ENCODE assay signal across 8 mouse cellular contexts in the genomic region with DNA sequence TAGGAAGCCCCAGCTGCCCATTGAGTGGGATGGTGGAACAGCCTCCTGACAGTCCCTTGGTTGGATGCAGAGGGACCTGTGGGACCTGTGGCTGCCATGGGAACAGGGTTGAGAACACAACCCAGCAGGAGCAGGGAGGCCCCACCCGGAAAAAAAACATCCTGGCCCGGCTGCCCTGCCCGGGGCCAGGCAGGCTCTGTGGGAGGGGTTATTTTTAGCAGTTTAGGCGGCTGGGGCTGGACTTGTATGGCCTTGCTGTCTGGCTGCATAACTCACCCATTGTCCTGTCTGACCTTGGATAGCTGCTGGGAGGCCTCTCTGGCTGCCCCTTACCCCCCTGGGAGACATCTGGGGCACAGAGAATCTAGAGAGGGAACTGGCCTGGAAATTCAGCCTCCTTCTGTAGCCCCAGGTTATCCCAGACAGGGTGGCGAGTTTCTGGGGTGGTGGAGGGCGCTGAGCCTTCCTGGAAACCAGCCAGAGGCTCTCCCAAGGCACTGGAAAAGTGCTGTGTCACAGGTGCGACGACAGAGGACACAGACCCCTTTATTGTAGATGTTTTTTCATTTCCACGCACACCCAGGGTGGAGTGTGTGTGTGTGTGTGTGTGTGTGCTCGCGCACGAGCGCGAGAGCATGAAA. TPM values are rescaled to one million over a fixed set of nuclear protein-coding genes. Genes with fewer than 3 reads are reported as not detected.
DNase-seq lines count a peak whose midpoint lies in the region; ATAC-seq lines count a peak whose summit lies in the region.

No protein-coding gene starts in this region.

- no peaks in the 10 kb centered on the region for H3K9me3 ChIP-seq in heart, embryonic 15.5 days (replicated peaks)

- DNase-seq in frontal cortex, postnatal 14 days (ENCODE audit: low spot score in 2 of 2), result no peak
- DNase-seq in embryo, embryonic 9.5 days (ENCODE audit: extremely low spot score), result peak; percentile 72
- peak; percentile 80 for DNase-seq in kidney, postnatal 10 days
- DNase-seq in thymus, postnatal 36 days, result no peak
- no peak for DNase-seq in cerebellum, adult 18-20 months

- no peaks in the 10 kb centered on the region for H3K27me3 ChIP-seq in heart, embryonic 15.5 days

- no peak overlapping the region for H3K4me3 ChIP-seq in heart, embryonic 15.5 days

- peak overlapping the region; percentile 30 for H3K4me2 ChIP-seq in heart, embryonic 15.5 days

- H3K9ac ChIP-seq in heart, embryonic 15.5 days, result peak overlapping the region; percentile 22

- H3K27ac ChIP-seq in heart, embryonic 15.5 days, result peak overlapping the region; percentile 96

- WGBS in heart, embryonic 15.5 days, result 24% methylated on average over 14 of the region's 14 CpGs

- H3K36me3 ChIP-seq in heart, embryonic 15.5 days, result peaks cover 10% of the 10 kb centered on the region

- ATAC-seq in frontal cortex, adult (ENCODE audit: low TSS enrichment), result peak; percentile 27; the same call in 1 of the 2 replicates
- peak; percentile 72 for ATAC-seq in heart, embryonic 15.5 days (replicated peaks; ENCODE audit: insufficient number of reproducible peaks, insufficient read depth, low FRiP score, low read depth)
- 0 out of 2 replicates have a peak, but pooled peaks have one; percentile 22 for ATAC-seq in megakaryocyte-erythroid progenitor cell, adult 5-6 weeks (replicated peaks; ENCODE audit: low FRiP score, low TSS enrichment, poor library complexity, severe bottlenecking)

- H3K4me1 ChIP-seq in heart, embryonic 15.5 days (replicated peaks), result peaks cover 92% of the 10 kb centered on the region

RNA-seq across cellular contexts. Expression of a gene that starts 17.3 kb away (rescaled TPM):
- 121 and 139 TPM in 2 replicates for polyA plus RNA-seq in heart, embryonic 15.5 days (2015; fragmentation: Nextera tagmentation; extraction: Ambion mirVana)
- total RNA-seq in megakaryocyte-erythroid progenitor cell, adult 5-6 weeks (2014; fragmentation: Nextera tagmentation), result 57.6 and 94.8 TPM in 2 replicates
- 21.2 and 23.9 TPM in 2 replicates for total RNA-seq in megakaryocyte-erythroid progenitor cell, adult 5-6 weeks (2017)

RNA-seq across cellular contexts. Expression of a gene that starts 22.9 kb away (rescaled TPM):
- polyA plus RNA-seq in heart, embryonic 15.5 days (2015; fragmentation: Nextera tagmentation; extraction: Ambion mirVana), result 79.1 and 91.1 TPM in 2 replicates
- 8.7 and 12.2 TPM in 2 replicates for total RNA-seq in megakaryocyte-erythroid progenitor cell, adult 5-6 weeks (2014; fragmentation: Nextera tagmentation)
- total RNA-seq in megakaryocyte-erythroid progenitor cell, adult 5-6 weeks (2017), result 2.3 and 6.5 TPM in 2 replicates

RNA-seq across cellular contexts. Expression of a gene that starts 26.4 kb away (rescaled TPM):
- polyA plus RNA-seq in heart, embryonic 15.5 days (2015; fragmentation: Nextera tagmentation; extraction: Ambion mirVana), result 1.0 and 3.9 TPM in 2 replicates
- 47.1 and 58.7 TPM in 2 replicates for total RNA-seq in megakaryocyte-erythroid progenitor cell, adult 5-6 weeks (2014; fragmentation: Nextera tagmentation)
- total RNA-seq in megakaryocyte-erythroid progenitor cell, adult 5-6 weeks (2017), result 24.8 and 36.3 TPM in 2 replicates

RNA-seq across cellular contexts. Expression of a gene that starts 26.8 kb away (rescaled TPM):
- 5.0 and 5.5 TPM in 2 replicates for polyA plus RNA-seq in heart, embryonic 15.5 days (2015; fragmentation: Nextera tagmentation; extraction: Ambion mirVana)
- total RNA-seq in megakaryocyte-erythroid progenitor cell, adult 5-6 weeks (2014; fragmentation: Nextera tagmentation), result 17.4 and 20.5 TPM in 2 replicates
- 8.2 and 8.3 TPM in 2 replicates for total RNA-seq in megakaryocyte-erythroid progenitor cell, adult 5-6 weeks (2017)

RNA-seq across cellular contexts. Expression of a gene that starts 34.5 kb away (rescaled TPM):
- 90.7 and 94.4 TPM in 2 replicates for polyA plus RNA-seq in heart, embryonic 15.5 days (2015; fragmentation: Nextera tagmentation; extraction: Ambion mirVana)
- total RNA-seq in megakaryocyte-erythroid progenitor cell, adult 5-6 weeks (2014; fragmentation: Nextera tagmentation), result 79.8 and 89.1 TPM in 2 replicates
- 39.6 and 49.6 TPM in 2 replicates for total RNA-seq in megakaryocyte-erythroid progenitor cell, adult 5-6 weeks (2017)

Comparison
In these comparisons a context has a peak if more than half of its experiments do, and no peak if none do; other contexts are left out.
1. ATAC-seq: peak in every context shown above with its lines; median percentile 72 in heart, embryonic 15.5 days; 27 in frontal cortex, adult; 22 in megakaryocyte-erythroid progenitor cell, adult 5-6 weeks.
2. DNase-seq: peak in embryo, embryonic 9.5 days (single experiment) and kidney, postnatal 10 days (single experiment); none in frontal cortex, postnatal 14 days (0 of 2), thymus, postnatal 36 days (0 of 2) and cerebellum, adult 18-20 months (0 of 2).